Mouse (Mus musculus) forebrain, embryonic 14.5 days (tissue): Measurements from ENCODE around the gene Gm45140. TPM values are rescaled to one million over a fixed set of nuclear protein-coding genes. Genes with fewer than 3 reads are reported as not detected.

Source experiments
- ATAC-seq: fragments of 200-750 bp; cut with Nextera tagmentation; 2 replicates; pipeline ENCODE4 v1.8.0; 2017; ENCODE audit warnings: mild to moderate bottlenecking, moderate library complexity
- DNase-seq: peaks from one replicate; pipeline ENCODE4 v3.0.0-alpha.2; 2015; ENCODE audit warnings: low spot score
- H3K27ac ChIP-seq: fragments of 300-500 bp; sonication (generic); 2 replicates; pipeline ENCODE4 v1.5.1; 2014; ENCODE audit warnings: low read depth, mild to moderate bottlenecking, control low read depth, low read length, moderate library complexity
- H3K27me3 ChIP-seq: fragments of 300-500 bp; sonication (generic); replicated peaks from 2 replicates; pipeline ENCODE4 v1.6.1; 2014; ENCODE audit warnings: low read length, control low read depth, mixed read lengths; ENCODE audit not compliant: control insufficient read depth, insufficient read depth
- H3K36me3 ChIP-seq: fragments of 300-500 bp; sonication (generic); 2 replicates; pipeline ENCODE4 v1.6.1; 2014; ENCODE audit warnings: low read length, control low read depth; ENCODE audit not compliant: control insufficient read depth, insufficient read depth
- H3K4me1 ChIP-seq: fragments of 300-500 bp; sonication (generic); 2 replicates; pipeline ENCODE4 v1.6.1; 2014; ENCODE audit warnings: antibody characterized with exemption, low read length, control low read depth; ENCODE audit not compliant: control insufficient read depth, insufficient read depth
- H3K4me2 ChIP-seq: fragments of 300-500 bp; sonication (generic); 2 replicates; pipeline ENCODE4 v1.6.1; 2014; ENCODE audit warnings: mild to moderate bottlenecking, control low read depth, low read length
- H3K4me3 ChIP-seq: fragments of 300-500 bp; sonication (generic); 2 replicates; pipeline ENCODE4 v1.5.1; 2014; ENCODE audit warnings: low read depth, low read length, control low read depth
- H3K9ac ChIP-seq: fragments of 300-500 bp; sonication (generic); 2 replicates; pipeline ENCODE4 v1.6.1; 2014; ENCODE audit warnings: mild to moderate bottlenecking, low read length, control low read depth, moderate library complexity
- H3K9me3 ChIP-seq: fragments of 300-500 bp; sonication (generic); replicated peaks from 2 replicates; pipeline ENCODE4 v1.6.1; 2016; ENCODE audit warnings: low read length, control low read depth, mixed read lengths; ENCODE audit not compliant: control insufficient read depth
- WGBS: fragments of 180-500 bp; shearing (Covaris S2); extraction: QIAGEN DNeasy Blood & Tissue Kit; methylation state at CpG from one replicate; pipeline ENCODE4 v1.1.7; 2014; 5-methylcytosine and 5-hydroxymethylcytosine counted together
- polyA plus RNA-seq: library from polyadenylated mRNA; unstranded; fragments of >200 nt; fragmentation: Nextera tagmentation; extraction: Ambion mirVana; gene quantifications from 2 replicates; pipeline ENCODE4 v1.2.1, GENCODE M21; 2014

Gm45140 gene
- polyA plus RNA-seq, 1 experiment from 2014 or later = 1.2 TPM

- ATAC-seq (no peak), DNase-seq (peak; percentile 36)
- no peak overlapping the region for H3K4me2 ChIP-seq
- no peaks in the 10 kb centered on the region for H3K27me3 ChIP-seq
- H3K4me3 ChIP-seq = no peak overlapping the region
- 66% methylated on average over 4 of the region's 4 CpGs for WGBS
- H3K36me3 ChIP-seq = no peaks in the 10 kb centered on the region
- no peak overlapping the region for H3K27ac ChIP-seq
- H3K4me1 ChIP-seq = no peaks in the 10 kb centered on the region
- no peak overlapping the region for H3K9ac ChIP-seq
- H3K9me3 ChIP-seq = no peaks in the 10 kb centered on the region
Measured at GRCm38 (mm10) chr6:87763376-87764280, 72.0 kb downstream of the Gm45140 start.

GRCm38 (mm10) chr6:87762161-87762560 is 73.4 kb downstream of the Gm45140 start:
- Histone ChIP-seq H3K27ac (no peak overlapping the region), H3K4me1 (no peaks in the 10 kb centered on the region), H3K27me3 (no peaks in the 10 kb centered on the region), H3K4me3 (no peak overlapping the region), H3K9ac (no peak overlapping the region), H3K36me3 (no peaks in the 10 kb centered on the region), H3K9me3 (no peaks in the 10 kb centered on the region), H3K4me2 (no peak overlapping the region)
- ATAC-seq (no peak), DNase-seq (no peak)
- 86% methylated on average over 5 of the region's 5 CpGs for WGBS

- no peak overlapping the region for H3K4me3 ChIP-seq
- no peaks in the 10 kb centered on the region for H3K27me3 ChIP-seq
- no peaks in the 10 kb centered on the region for H3K9me3 ChIP-seq
- no peak for ATAC-seq
- DNase-seq = no peak
- no peaks in the 10 kb centered on the region for H3K4me1 ChIP-seq
- no peak overlapping the region for H3K4me2 ChIP-seq
- WGBS = 79% methylated on average over 3 of the region's 3 CpGs
- H3K27ac ChIP-seq = no peak overlapping the region
- no peaks in the 10 kb centered on the region for H3K36me3 ChIP-seq
- H3K9ac ChIP-seq = no peak overlapping the region
Measured at GRCm38 (mm10) chr6:87759850-87760249, 75.7 kb downstream of the Gm45140 start.

GRCm38 (mm10) chr6:87759404-87759803 is 76.2 kb downstream of the Gm45140 start:
- Histone ChIP-seq H3K36me3 (no peaks in the 10 kb centered on the region), H3K9ac (no peak overlapping the region), H3K4me1 (no peaks in the 10 kb centered on the region), H3K4me3 (no peak overlapping the region), H3K9me3 (no peaks in the 10 kb centered on the region), H3K4me2 (no peak overlapping the region), H3K27ac (no peak overlapping the region), H3K27me3 (no peaks in the 10 kb centered on the region)
- WGBS = 89% methylated on average over 3 of the region's 3 CpGs
- no peak for DNase-seq
- no peak for ATAC-seq

- no peak for ATAC-seq
- no peak for DNase-seq
- Histone ChIP-seq H3K27me3 (no peaks in the 10 kb centered on the region), H3K27ac (no peak overlapping the region), H3K4me1 (no peaks in the 10 kb centered on the region), H3K9me3 (no peaks in the 10 kb centered on the region), H3K4me3 (no peak overlapping the region), H3K9ac (no peak overlapping the region), H3K36me3 (no peaks in the 10 kb centered on the region), H3K4me2 (no peak overlapping the region)
- WGBS = 88% methylated on average over 8 of the region's 8 CpGs
Measured at GRCm38 (mm10) chr6:87756896-87757295, 78.7 kb downstream of the Gm45140 start.

- H3K27ac ChIP-seq = no peak overlapping the region
- H3K4me1 ChIP-seq = no peaks in the 10 kb centered on the region
- H3K27me3 ChIP-seq = no peaks in the 10 kb centered on the region
- H3K9ac ChIP-seq = no peak overlapping the region
- H3K4me3 ChIP-seq = no peak overlapping the region
- no peak for DNase-seq
- ATAC-seq = no peak
- no peaks in the 10 kb centered on the region for H3K9me3 ChIP-seq
- no peaks in the 10 kb centered on the region for H3K36me3 ChIP-seq
- no peak overlapping the region for H3K4me2 ChIP-seq
- WGBS = 94% methylated on average over 4 of the region's 4 CpGs
Measured at GRCm38 (mm10) chr6:87755196-87755595, 80.4 kb downstream of the Gm45140 start.

GRCm38 (mm10) chr6:87751574-87751973 is 84.0 kb downstream of the Gm45140 start:
- ATAC-seq (no peak), DNase-seq (no peak)
- Histone ChIP-seq H3K9me3 (no peaks in the 10 kb centered on the region), H3K27ac (no peak overlapping the region), H3K36me3 (no peaks in the 10 kb centered on the region), H3K9ac (no peak overlapping the region), H3K4me3 (no peak overlapping the region), H3K27me3 (no peaks in the 10 kb centered on the region), H3K4me2 (no peak overlapping the region), H3K4me1 (no peaks in the 10 kb centered on the region)
- WGBS = 92% methylated on average over 6 of the region's 6 CpGs

GRCm38 (mm10) chr6:87750184-87750910 is 85.2 kb downstream of the Gm45140 start:
- Histone ChIP-seq H3K27ac (no peak overlapping the region), H3K4me1 (no peaks in the 10 kb centered on the region), H3K4me3 (no peak overlapping the region), H3K36me3 (no peaks in the 10 kb centered on the region), H3K9me3 (no peaks in the 10 kb centered on the region), H3K27me3 (no peaks in the 10 kb centered on the region), H3K9ac (no peak overlapping the region), H3K4me2 (no peak overlapping the region)
- 92% methylated on average over 8 of the region's 8 CpGs for WGBS
- ATAC-seq = no peak
- DNase-seq = no peak

GRCm38 (mm10) chr6:87748531-87748930 is 87.1 kb downstream of the Gm45140 start:
- Histone ChIP-seq H3K9me3 (no peaks in the 10 kb centered on the region), H3K4me1 (no peaks in the 10 kb centered on the region), H3K36me3 (no peaks in the 10 kb centered on the region), H3K4me2 (no peak overlapping the region), H3K27me3 (no peaks in the 10 kb centered on the region), H3K9ac (no peak overlapping the region), H3K27ac (no peak overlapping the region), H3K4me3 (no peak overlapping the region)
- 91% methylated on average over 6 of the region's 6 CpGs for WGBS
- DNase-seq = no peak
- ATAC-seq = no peak
